Mouse (Mus musculus): Measurements from ENCODE around the gene Slc20a1.

GRCm38 (mm10) chr2:129225251-129225819, 26.8 kb downstream of the Slc20a1 start:
- TF ChIP-seq CTCF (IDR thresholded peaks at IDR 0.05) (no peak), EP300 (IDR thresholded peaks at IDR 0.05) (no peak)
